Mouse (Mus musculus) cerebral cortex, adult 2 months (tissue): ENCODE results near the gene Vmn2r79.

Source experiments
- WGBS: fragments of 180-500 bp; shearing (Covaris S2); methylation state at CpG from one replicate; pipeline ENCODE4 v1.1.7; 2018; 5-methylcytosine and 5-hydroxymethylcytosine counted together

Vmn2r79 gene

DNA sequence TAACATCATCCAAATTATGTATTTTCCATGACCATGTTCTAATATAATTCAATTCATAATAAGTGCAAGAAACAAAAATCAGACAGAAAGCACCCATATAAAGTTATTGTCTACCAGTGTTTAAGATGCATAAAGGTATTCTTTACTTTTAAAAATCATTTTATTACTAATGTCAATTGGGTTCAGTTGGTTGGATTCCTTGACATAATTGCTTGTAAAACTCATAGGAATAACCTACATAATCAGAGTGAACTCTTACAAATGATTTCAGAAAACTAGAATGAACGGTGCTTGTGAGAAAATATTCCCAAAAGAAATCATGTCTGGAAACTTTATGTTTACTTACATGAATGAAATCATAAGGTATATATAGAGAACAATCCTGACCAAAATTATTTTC is at the start of gene Vmn2r79:
Gene Vmn2r79 (plus strand): TSS at position 301 of the 400 bp plus-strand sequence.
- WGBS, result 79% methylated on average over 1 of the region's 1 CpGs

DNA sequence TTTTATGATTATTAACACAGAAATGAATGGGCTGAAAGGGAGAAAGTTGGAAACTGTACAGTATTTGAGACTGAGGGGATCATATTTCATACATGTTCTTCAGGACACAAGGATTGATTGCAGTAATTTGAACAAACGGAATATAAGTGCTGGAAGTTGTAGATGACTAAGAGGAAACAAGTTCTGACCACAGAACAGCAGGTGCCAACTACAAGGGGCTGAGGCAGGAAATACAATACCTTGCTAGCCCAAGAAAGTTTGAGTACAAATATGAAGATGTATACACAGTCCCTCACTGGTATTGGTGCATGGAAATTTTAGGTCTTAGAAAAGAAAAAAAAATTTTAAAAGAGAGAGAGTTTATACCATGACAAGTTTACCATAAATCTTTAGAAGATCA is 1.2 kb upstream of the Vmn2r79 start:
- 73% methylated on average over 1 of the region's 1 CpGs for WGBS

DNA sequence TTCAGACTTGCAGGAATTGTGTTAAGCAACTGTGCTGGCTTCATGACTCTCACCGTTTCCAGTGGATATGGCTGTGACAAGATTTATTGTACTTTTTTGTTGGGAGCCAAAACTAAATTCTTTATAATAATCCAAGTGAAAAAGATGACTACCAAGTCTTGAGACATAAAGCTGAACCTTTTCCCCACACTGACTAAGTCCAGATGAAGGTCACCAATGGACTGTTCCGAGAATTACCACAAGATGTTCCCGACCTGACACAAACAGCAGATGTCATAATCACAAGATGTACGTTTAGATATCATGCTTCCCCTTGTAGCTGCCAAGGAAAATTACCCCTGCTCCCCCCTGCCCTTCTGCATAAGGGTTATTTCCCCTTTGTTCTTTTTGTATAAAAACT is 67.7 kb downstream of the Vmn2r79 start:
- 75% methylated on average over 4 of the region's 4 CpGs for WGBS
